Mouse (Mus musculus): Measurements from ENCODE around the gene Sctr.

Gene Sctr

GRCm38 (mm10) chr1:120006844-120007790 is at the start of gene Sctr:
TSS of gene Sctr (plus strand) at chr1:120006894.
- in situ Hi-C loops (cut with MboI; ENCODE audit: unreplicated experiment in 2 of 2): loop anchor here in 1 of 2 experiments (25.0 kb wide), 1 partner anchor 920 kb away; no protein-coding TSS in a partner anchor

- in situ Hi-C loops (cut with MboI; ENCODE audit: unreplicated experiment in 2 of 2): no loop called here
Observed at GRCm38 (mm10) chr1:119957716-119958222, 48.9 kb upstream of the Sctr start.

GRCm38 (mm10) chr1:119959464-119959863 is 47.2 kb upstream of the Sctr start:
- in situ Hi-C loops (cut with MboI; ENCODE audit: unreplicated experiment in 2 of 2): no loop called here

GRCm38 (mm10) chr1:119959920-119960319 is 46.8 kb upstream of the Sctr start:
- in situ Hi-C loops (cut with MboI; ENCODE audit: unreplicated experiment in 2 of 2): no loop called here

GRCm38 (mm10) chr1:119965804-119966514 is 40.7 kb upstream of the Sctr start:
- in situ Hi-C loops (cut with MboI; ENCODE audit: unreplicated experiment in 2 of 2): no loop called here

GRCm38 (mm10) chr1:119973117-119973516 is 33.6 kb upstream of the Sctr start:
- in situ Hi-C loops (cut with MboI; ENCODE audit: unreplicated experiment in 2 of 2): no loop called here

- in situ Hi-C loops (cut with MboI; ENCODE audit: unreplicated experiment in 2 of 2): no loop called here
Observed at GRCm38 (mm10) chr1:119975141-119975540, 31.6 kb upstream of the Sctr start.

- in situ Hi-C loops (cut with MboI; ENCODE audit: unreplicated experiment in 2 of 2): no loop called here
Observed at GRCm38 (mm10) chr1:119986555-119986954, 20.1 kb upstream of the Sctr start.

GRCm38 (mm10) chr1:119996798-119997581 is 9.7 kb upstream of the Sctr start, which contains the start of gene Cfap221:
TSS of gene Cfap221 (minus strand) at chr1:119997234.
- in situ Hi-C loops (cut with MboI; ENCODE audit: unreplicated experiment in 2 of 2): no loop called here

GRCm38 (mm10) chr1:119997644-119998043 is 9.1 kb upstream of the Sctr start:
- in situ Hi-C loops (cut with MboI; ENCODE audit: unreplicated experiment in 2 of 2): no loop called here

- in situ Hi-C loops (cut with MboI; ENCODE audit: unreplicated experiment in 2 of 2): loop anchor here in 1 of 2 experiments (25.0 kb wide), 1 partner anchor 921 kb away; no protein-coding TSS in a partner anchor
Observed at GRCm38 (mm10) chr1:120007851-120008588, 1.3 kb downstream of the Sctr start.

- in situ Hi-C loops (cut with MboI; ENCODE audit: unreplicated experiment in 2 of 2): loop anchor here in 1 of 2 experiments (10.0 to 25.0 kb wide), 2 partner anchors 198 to 925 kb away; no protein-coding TSS in a partner anchor
Observed at GRCm38 (mm10) chr1:120012638-120013037, 5.9 kb downstream of the Sctr start.

- in situ Hi-C loops (cut with MboI; ENCODE audit: unreplicated experiment in 2 of 2): loop anchor here in 1 of 2 experiments (10.0 to 25.0 kb wide), 2 partner anchors 198 to 926 kb away; no protein-coding TSS in a partner anchor
Observed at GRCm38 (mm10) chr1:120013111-120013510, 6.4 kb downstream of the Sctr start.

- in situ Hi-C loops (cut with MboI; ENCODE audit: unreplicated experiment in 2 of 2): loop anchor here in 1 of 2 experiments (10.0 to 25.0 kb wide), 2 partner anchors 201 to 929 kb away; no protein-coding TSS in a partner anchor
Observed at GRCm38 (mm10) chr1:120016240-120016639, 9.5 kb downstream of the Sctr start.

- in situ Hi-C loops (cut with MboI; ENCODE audit: unreplicated experiment in 2 of 2): loop anchor here in 1 of 2 experiments (10.0 to 25.0 kb wide), 2 partner anchors 204 to 932 kb away; no protein-coding TSS in a partner anchor
Observed at GRCm38 (mm10) chr1:120018900-120019299, 12.2 kb downstream of the Sctr start.

GRCm38 (mm10) chr1:120019428-120019827 is 12.7 kb downstream of the Sctr start:
- in situ Hi-C loops (cut with MboI; ENCODE audit: unreplicated experiment in 2 of 2): loop anchor here in 1 of 2 experiments (10.0 to 25.0 kb wide), 2 partner anchors 205 to 932 kb away; no protein-coding TSS in a partner anchor

- in situ Hi-C loops (cut with MboI; ENCODE audit: unreplicated experiment in 2 of 2): loop anchor here in 1 of 2 experiments (10.0 to 25.0 kb wide), 2 partner anchors 534 to 933 kb away; no protein-coding TSS in a partner anchor
Observed at GRCm38 (mm10) chr1:120020322-120020897, 13.7 kb downstream of the Sctr start.

GRCm38 (mm10) chr1:120021951-120022350 is 15.3 kb downstream of the Sctr start:
- in situ Hi-C loops (cut with MboI; ENCODE audit: unreplicated experiment in 2 of 2): loop anchor here in 1 of 2 experiments (10.0 to 25.0 kb wide), 2 partner anchors 533 to 935 kb away; no protein-coding TSS in a partner anchor
